Mouse (Mus musculus) megakaryocyte, embryonic 14.5 days (primary cell): Measurements from ENCODE around the gene Cdc42bpa. TPM values are rescaled to one million over a fixed set of nuclear protein-coding genes. Genes with fewer than 3 reads are reported as not detected.

Experiments used
- H3K27me3 ChIP-seq: replicated peaks from 2 replicates; pipeline ENCODE3; 2012; ENCODE audit warnings: inconsistent platforms
- H3K36me3 ChIP-seq: replicated peaks from 2 replicates; pipeline ENCODE3; 2012; ENCODE audit warnings: low read length, inconsistent platforms, mixed read lengths
- H3K4me1 ChIP-seq: 2 replicates; pipeline ENCODE4 v1.6.1; 2012; ENCODE audit warnings: inconsistent platforms
- H3K4me3 ChIP-seq: replicated peaks from 2 replicates; pipeline ENCODE3; 2012; ENCODE audit warnings: moderate library complexity, mild to moderate bottlenecking, inconsistent platforms
- H3K9me3 ChIP-seq: 2 replicates; pipeline ENCODE4 v1.6.1; 2012; ENCODE audit warnings: inconsistent platforms
- FLI1 ChIP-seq: IDR thresholded peaks from 2 replicates; pipeline ENCODE4 v1.6.1; 2012; ENCODE audit warnings: low read length, inconsistent platforms, mixed read lengths
- GATA1 ChIP-seq: IDR thresholded peaks from 3 replicates; pipeline ENCODE4 v1.6.1; 2012; ENCODE audit warnings: mixed read lengths, low read length, inconsistent platforms, borderline replicate concordance
- polyA plus RNA-seq: library from polyadenylated mRNA; stranded (reverse); fragments of >175 nt; gene quantifications from 2 replicates; pipeline ENCODE4 v1.2.3, GENCODE M21; 2012; ENCODE audit warnings: low replicate concordance; ENCODE audit not compliant: insufficient read depth

The Cdc42bpa gene
- polyA plus RNA-seq, 1 experiment: 16.1 TPM

GRCm38 (mm10) chr1:180109050-180109449 is 148.8 kb downstream of the Cdc42bpa start:
- Histone ChIP-seq H3K9me3 (no peaks in the 10 kb centered on the region), H3K27me3 (no peaks in the 10 kb centered on the region), H3K36me3 (peaks cover 51% of the 10 kb centered on the region), H3K4me3 (no peak overlapping the region), H3K4me1 (peaks cover 3% of the 10 kb centered on the region; the same call in 1 of the 2 replicates)
- TF ChIP-seq FLI1 (no peak), GATA1 (no peak)

DNA sequence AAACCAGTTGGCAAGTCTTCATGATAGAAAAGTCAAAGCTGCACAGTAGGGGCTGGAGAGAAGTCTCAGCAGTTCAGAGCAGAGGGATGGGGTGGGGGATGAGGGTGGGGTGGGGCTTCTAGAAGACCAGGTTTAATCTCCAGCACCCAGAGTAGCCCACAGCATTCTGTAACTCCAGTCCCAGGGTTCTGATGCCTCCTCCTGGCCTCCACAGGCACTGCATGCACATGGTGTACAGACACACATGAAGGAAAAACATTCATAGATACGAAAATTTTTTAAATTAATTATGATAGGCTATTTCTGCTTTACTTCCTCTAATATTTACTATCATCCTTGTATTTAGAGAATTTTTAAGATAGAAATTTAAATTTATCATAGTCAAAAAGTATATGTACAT is 156.3 kb downstream of the Cdc42bpa start:
- Histone ChIP-seq H3K4me3 (no peak overlapping the region), H3K9me3 (no peaks in the 10 kb centered on the region), H3K4me1 (no peaks in the 10 kb centered on the region), H3K27me3 (no peaks in the 10 kb centered on the region), H3K36me3 (peaks cover 54% of the 10 kb centered on the region)
- TF ChIP-seq GATA1: no peak
- no peak for TF ChIP-seq FLI1

- no peaks in the 10 kb centered on the region for H3K4me1 ChIP-seq
- no peak for TF ChIP-seq FLI1
- TF ChIP-seq GATA1: no peak
- no peaks in the 10 kb centered on the region for H3K9me3 ChIP-seq
- peaks cover 48% of the 10 kb centered on the region for H3K36me3 ChIP-seq
- no peaks in the 10 kb centered on the region for H3K27me3 ChIP-seq
- no peak overlapping the region for H3K4me3 ChIP-seq
Observed at GRCm38 (mm10) chr1:180118233-180118632, 158.0 kb downstream of the Cdc42bpa start.

DNA sequence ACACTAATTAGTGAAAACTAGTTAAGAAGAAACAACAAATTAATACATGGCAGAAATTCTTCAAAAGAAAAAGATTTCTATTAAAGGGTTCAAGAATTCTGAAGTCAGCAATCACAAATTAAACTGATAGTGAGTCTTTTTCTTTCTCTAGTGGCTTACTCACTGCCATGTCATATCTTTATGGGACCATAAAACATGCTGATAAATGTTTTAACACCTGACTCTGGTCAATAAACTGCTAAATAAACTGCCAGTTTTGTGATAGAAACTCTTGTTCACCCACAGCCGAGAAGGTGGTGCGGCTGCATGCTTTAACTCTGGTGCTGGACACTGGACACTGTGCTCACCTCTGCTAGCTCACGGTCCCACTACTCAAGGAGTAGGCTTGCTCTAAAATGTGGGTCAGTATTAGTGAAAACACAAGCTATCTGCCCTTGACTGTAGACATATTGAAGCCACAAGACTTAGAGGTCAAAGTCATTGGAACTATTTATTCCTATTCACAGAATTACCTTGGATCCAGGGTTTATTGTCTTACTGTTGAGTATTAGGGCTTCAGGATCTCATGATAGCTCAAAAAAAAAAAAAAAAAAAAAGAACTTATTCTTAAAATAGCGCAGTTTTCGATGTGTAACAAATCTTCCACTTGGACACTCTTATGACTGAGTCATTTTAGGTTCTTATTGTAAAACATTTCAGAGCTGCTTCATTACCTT is 168.0 kb downstream of the Cdc42bpa start:
- Histone ChIP-seq H3K9me3 (no peaks in the 10 kb centered on the region), H3K4me1 (peaks cover 9% of the 10 kb centered on the region; the same call in 1 of the 2 replicates), H3K4me3 (no peak overlapping the region), H3K36me3 (peaks cover 25% of the 10 kb centered on the region), H3K27me3 (no peaks in the 10 kb centered on the region)
- TF ChIP-seq GATA1 (no peak), FLI1 (no peak)

- Histone ChIP-seq H3K4me1 (peaks cover 9% of the 10 kb centered on the region; the same call in 1 of the 2 replicates), H3K4me3 (no peak overlapping the region), H3K36me3 (peaks cover 37% of the 10 kb centered on the region), H3K27me3 (no peaks in the 10 kb centered on the region), H3K9me3 (no peaks in the 10 kb centered on the region)
- TF ChIP-seq GATA1: no peak
- TF ChIP-seq FLI1: no peak
Observed at GRCm38 (mm10) chr1:180131402-180131801, 171.1 kb downstream of the Cdc42bpa start.

- Histone ChIP-seq H3K36me3 (peaks cover 44% of the 10 kb centered on the region), H3K4me3 (no peak overlapping the region), H3K27me3 (no peaks in the 10 kb centered on the region)
Observed at GRCm38 (mm10) chr1:180132187-180132586, 171.9 kb downstream of the Cdc42bpa start.

GRCm38 (mm10) chr1:180139158-180139557 is 178.9 kb downstream of the Cdc42bpa start:
- no peak for TF ChIP-seq FLI1
- no peak for TF ChIP-seq GATA1
- Histone ChIP-seq H3K4me1 (no peaks in the 10 kb centered on the region), H3K9me3 (no peaks in the 10 kb centered on the region), H3K36me3 (peaks cover 82% of the 10 kb centered on the region), H3K4me3 (no peak overlapping the region), H3K27me3 (no peaks in the 10 kb centered on the region)

More at GRCm38 (mm10) chr1:180132187-180132586, 171.9 kb downstream of the Cdc42bpa start:
- TF ChIP-seq FLI1 (no peak), GATA1 (no peak)
- H3K9me3 ChIP-seq: no peaks in the 10 kb centered on the region
- H3K4me1 ChIP-seq: peaks cover 9% of the 10 kb centered on the region; the same call in 1 of the 2 replicates

- H3K4me1 ChIP-seq: peaks cover 7% of the 10 kb centered on the region; the same call in 1 of the 2 replicates
- H3K4me3 ChIP-seq: no peak overlapping the region
- TF ChIP-seq GATA1: no peak
- no peak for TF ChIP-seq FLI1
- H3K27me3 ChIP-seq: no peaks in the 10 kb centered on the region
- H3K36me3 ChIP-seq: peaks cover 87% of the 10 kb centered on the region
- H3K9me3 ChIP-seq: no peaks in the 10 kb centered on the region
Observed at GRCm38 (mm10) chr1:180140970-180141369, 180.7 kb downstream of the Cdc42bpa start.

GRCm38 (mm10) chr1:180148036-180148435 is 187.8 kb downstream of the Cdc42bpa start:
- peaks cover 37% of the 10 kb centered on the region for H3K4me1 ChIP-seq
- H3K27me3 ChIP-seq: no peaks in the 10 kb centered on the region
- H3K9me3 ChIP-seq: no peaks in the 10 kb centered on the region
- peaks cover 85% of the 10 kb centered on the region for H3K36me3 ChIP-seq
- H3K4me3 ChIP-seq: peak overlapping the region; percentile 51
- TF ChIP-seq GATA1 (no peak), FLI1 (no peak)

DNA sequence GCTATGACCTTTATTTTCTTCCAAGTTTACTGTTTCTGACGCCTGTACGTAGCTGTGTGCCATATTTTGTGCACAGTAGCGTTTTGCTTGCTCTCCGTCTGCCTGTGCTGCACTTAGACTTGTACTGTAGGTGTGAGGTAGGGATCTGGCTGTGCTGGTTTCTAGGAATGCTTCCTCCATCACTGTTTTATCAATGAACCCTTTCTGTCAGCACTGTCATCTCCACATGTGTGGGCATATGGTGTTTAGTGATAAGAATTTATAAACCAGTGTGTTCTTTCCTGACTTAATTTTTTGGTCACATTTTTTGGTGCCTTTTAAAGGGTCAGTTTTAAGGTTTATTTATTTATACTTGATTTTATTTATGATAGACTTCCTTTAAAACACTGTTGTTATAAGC is 188.3 kb downstream of the Cdc42bpa start:
- Histone ChIP-seq H3K4me3 (no peak overlapping the region), H3K4me1 (peaks cover 37% of the 10 kb centered on the region), H3K9me3 (no peaks in the 10 kb centered on the region), H3K36me3 (peaks cover 86% of the 10 kb centered on the region), H3K27me3 (no peaks in the 10 kb centered on the region)
- TF ChIP-seq GATA1 (no peak), FLI1 (no peak)
